Mouse (Mus musculus) lung, embryonic 14.5 days (tissue): Measurements from ENCODE around the gene Cnot10. TPM values are rescaled to one million over a fixed set of nuclear protein-coding genes. Genes with fewer than 3 reads are reported as not detected.
"Not testable (repeated sequence)": the region's sequence is repeated elsewhere in the genome, so short reads cannot be mapped to it uniquely, and the experiment has no call there.

ENCODE experiments used
- ATAC-seq: fragments of 200-750 bp; cut with Nextera tagmentation; 2 replicates; pipeline ENCODE4 v1.8.0; 2017; ENCODE audit warnings: mild to moderate bottlenecking, moderate TSS enrichment, moderate library complexity; ENCODE audit not compliant: insufficient read depth
- DNase-seq: peaks from one replicate; pipeline ENCODE4 v3.0.0-alpha.2; 2015
- H3K27ac ChIP-seq: fragments of 300-500 bp; sonication (generic); 2 replicates; pipeline ENCODE4 v1.5.1; 2014; ENCODE audit warnings: low read depth, mild to moderate bottlenecking, moderate library complexity
- H3K27me3 ChIP-seq: fragments of 300-500 bp; sonication (generic); 2 replicates; pipeline ENCODE4 v1.6.1; 2014; ENCODE audit warnings: low read length, control low read depth; ENCODE audit not compliant: insufficient read depth
- H3K36me3 ChIP-seq: fragments of 300-500 bp; sonication (generic); 2 replicates; pipeline ENCODE4 v1.6.1; 2014; ENCODE audit warnings: control low read depth; ENCODE audit not compliant: insufficient read depth
- H3K4me1 ChIP-seq: fragments of 300-500 bp; sonication (generic); 2 replicates; pipeline ENCODE4 v1.6.1; 2014; ENCODE audit warnings: antibody characterized with exemption, control low read depth; ENCODE audit not compliant: insufficient read depth
- H3K4me2 ChIP-seq: fragments of 300-500 bp; sonication (generic); 2 replicates; pipeline ENCODE4 v1.6.1; 2014; ENCODE audit warnings: mild to moderate bottlenecking
- H3K4me3 ChIP-seq: fragments of 300-500 bp; sonication (generic); 2 replicates; pipeline ENCODE4 v1.5.1; 2014; ENCODE audit warnings: low read depth, low read length
- H3K9ac ChIP-seq: fragments of 300-500 bp; sonication (generic); 2 replicates; pipeline ENCODE4 v1.6.1; 2014
- H3K9me3 ChIP-seq: fragments of 300-500 bp; sonication (generic); 2 replicates; pipeline ENCODE4 v1.6.1; 2016; ENCODE audit warnings: low read depth, low read length, control low read depth
- CTCF ChIP-seq: IDR thresholded peaks from 2 replicates; pipeline ENCODE4 v1.5.1; 2016; ENCODE audit warnings: antibody characterized with exemption, low read depth
- WGBS: fragments of 180-500 bp; shearing (Covaris S2); extraction: QIAGEN DNeasy Blood & Tissue Kit; methylation state at CpG from one replicate; pipeline ENCODE4 v1.1.7; 2014; 5-methylcytosine and 5-hydroxymethylcytosine counted together
- polyA plus RNA-seq: library from polyadenylated mRNA; unstranded; fragments of >200 nt; fragmentation: Nextera tagmentation; extraction: Ambion mirVana; gene quantifications from 2 replicates; pipeline ENCODE4 v1.2.1, GENCODE M21; 2014

The Cnot10 gene
- polyA plus RNA-seq, 1 experiment from 2014 or later, result 66.6 TPM

- Histone ChIP-seq H3K9ac (no peak overlapping the region), H3K27ac (no peak overlapping the region), H3K36me3 (no peaks in the 10 kb centered on the region), H3K4me2 (no peak overlapping the region), H3K9me3 (no peaks in the 10 kb centered on the region), H3K4me3 (no peak overlapping the region), H3K4me1 (no peaks in the 10 kb centered on the region), H3K27me3 (0 out of 2 replicates have a peak, but pooled peaks cover 2% of the 10 kb centered on the region)
- ATAC-seq, result no peak
- 49% methylated on average over 21 of the region's 21 CpGs for WGBS
- DNase-seq, result no peak
- no peak for TF ChIP-seq CTCF
Observed at GRCm38 (mm10) chr9:114650938-114651634, 11.1 kb upstream of the Cnot10 start.

- Histone ChIP-seq H3K9me3 (no peaks in the 10 kb centered on the region), H3K4me1 (no peaks in the 10 kb centered on the region), H3K27ac (no peak overlapping the region), H3K27me3 (0 out of 2 replicates have a peak, but pooled peaks cover 2% of the 10 kb centered on the region), H3K9ac (no peak overlapping the region), H3K4me3 (no peak overlapping the region), H3K36me3 (no peaks in the 10 kb centered on the region), H3K4me2 (no peak overlapping the region)
- 54% methylated on average over 5 of the region's 5 CpGs for WGBS
- DNase-seq (no peak), ATAC-seq (no peak)
- TF ChIP-seq CTCF, result no peak
Observed at GRCm38 (mm10) chr9:114649371-114649770, 9.4 kb upstream of the Cnot10 start.

GRCm38 (mm10) chr9:114648472-114648871, 8.5 kb upstream of the Cnot10 start:
- not testable (repeated sequence) for H3K4me1 ChIP-seq, H3K4me2 ChIP-seq, H3K36me3 ChIP-seq, H3K27ac ChIP-seq, H3K27me3 ChIP-seq, ATAC-seq, H3K4me3 ChIP-seq, H3K9ac ChIP-seq, H3K9me3 ChIP-seq
- 50% methylated on average over 8 of the region's 9 CpGs for WGBS
- peak; percentile 72 for DNase-seq
- peak; percentile 68 for TF ChIP-seq CTCF

DNA sequence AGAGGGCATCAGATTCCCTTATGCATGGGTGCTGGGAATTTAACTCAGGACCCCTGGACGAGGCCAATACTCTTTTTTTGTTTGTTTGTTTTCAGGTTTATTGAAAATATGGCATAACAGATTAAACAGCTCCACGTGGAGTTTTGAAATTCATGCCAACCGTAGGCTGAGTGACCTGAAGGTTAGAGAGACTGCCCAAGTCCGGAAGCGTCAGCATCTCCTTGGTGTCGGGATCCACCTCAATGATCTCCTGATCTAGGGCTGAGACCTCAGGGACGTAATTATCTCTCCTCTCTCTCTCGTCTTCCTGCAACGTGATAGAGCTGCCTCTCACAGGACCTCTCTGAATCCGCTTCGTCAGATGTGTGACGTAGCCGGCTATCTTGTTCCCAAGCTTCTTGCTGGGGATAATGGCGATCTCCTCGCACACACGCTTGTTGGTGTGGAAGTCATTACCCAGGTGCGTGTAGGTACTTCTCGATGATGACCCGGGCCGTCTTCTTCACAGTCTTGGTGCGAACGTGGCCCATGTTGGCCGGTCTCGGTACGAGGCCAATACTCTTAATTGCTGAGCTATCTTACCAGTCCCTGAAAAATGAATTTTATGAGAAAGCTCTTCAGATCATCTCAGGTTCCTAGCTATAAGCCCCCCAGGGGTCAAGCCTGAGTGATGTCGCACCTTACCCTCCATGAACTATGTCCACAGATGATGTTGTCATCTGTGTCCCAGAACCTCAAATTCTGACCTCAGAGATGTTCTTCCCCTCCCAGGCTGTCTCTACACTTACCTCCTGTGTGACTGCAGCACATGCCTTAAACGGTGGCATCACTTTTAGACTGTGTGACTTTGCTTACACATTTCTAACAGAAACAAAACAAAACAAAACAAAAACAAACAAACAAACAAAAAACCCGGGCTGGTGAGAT, 7.8 kb upstream of the Cnot10 start:
- no peak overlapping the region for H3K4me2 ChIP-seq
- ATAC-seq (no peak; the same call in 1 of the 2 replicates), DNase-seq (no peak)
- 76% methylated on average over 28 of the region's 28 CpGs for WGBS
- 0 out of 2 replicates have a peak, but pooled peaks have one; percentile 4 for TF ChIP-seq CTCF
- no peak overlapping the region for H3K27ac ChIP-seq
- H3K9me3 ChIP-seq, result no peaks in the 10 kb centered on the region
- no peak overlapping the region for H3K9ac ChIP-seq
- H3K4me3 ChIP-seq, result no peak overlapping the region
- H3K27me3 ChIP-seq, result peaks cover 7% of the 10 kb centered on the region; the same call in 1 of the 2 replicates
- no peaks in the 10 kb centered on the region for H3K36me3 ChIP-seq
- no peaks in the 10 kb centered on the region for H3K4me1 ChIP-seq

DNA sequence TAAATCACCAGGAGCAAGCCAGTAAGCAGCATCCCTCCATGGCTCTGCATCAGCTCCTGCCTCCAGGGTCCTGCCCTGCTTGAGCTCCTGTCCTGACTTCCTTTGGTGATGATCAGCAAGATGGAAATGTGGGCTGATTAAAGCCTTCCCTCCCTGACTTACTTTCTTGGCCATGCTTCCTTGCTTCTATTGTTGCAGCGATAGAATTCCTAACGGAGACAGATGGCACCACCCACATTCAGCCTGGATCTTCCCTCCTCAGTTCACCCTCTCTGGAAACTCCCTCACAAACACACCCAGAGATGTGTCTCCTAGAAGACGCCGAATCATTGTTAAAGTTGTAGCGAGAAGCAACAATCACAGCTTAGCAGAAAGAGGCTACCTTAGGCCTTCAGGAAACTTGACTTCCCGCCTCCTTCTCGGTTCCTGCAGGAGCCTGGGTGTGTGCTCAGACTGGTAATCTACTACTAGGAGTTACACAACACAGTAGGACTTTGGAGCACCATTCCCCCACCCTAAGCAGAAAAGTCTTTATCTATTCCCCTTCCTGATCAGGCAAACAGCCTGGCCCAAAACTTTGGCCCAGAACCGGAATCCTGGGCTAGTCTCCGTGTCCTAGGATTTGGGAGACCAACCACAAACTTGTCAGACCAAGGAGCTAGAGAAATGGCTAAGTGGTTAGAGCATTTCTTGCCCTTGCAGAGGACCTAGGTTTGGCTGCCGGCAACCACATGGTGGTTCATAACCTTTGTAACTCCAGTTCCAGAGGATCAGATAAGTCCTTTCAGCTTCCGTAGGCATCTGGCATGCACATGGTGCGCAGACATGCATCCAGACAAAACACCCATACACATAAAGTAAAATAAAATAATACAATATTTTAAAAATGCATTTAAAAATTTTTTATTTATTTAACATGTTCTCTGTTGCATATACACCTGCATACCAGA, 6.8 kb upstream of the Cnot10 start:
- Histone ChIP-seq H3K36me3 (no peaks in the 10 kb centered on the region), H3K9me3 (no peaks in the 10 kb centered on the region), H3K4me3 (no peak overlapping the region), H3K4me2 (no peak overlapping the region), H3K4me1 (no peaks in the 10 kb centered on the region), H3K27ac (no peak overlapping the region), H3K9ac (no peak overlapping the region), H3K27me3 (peaks cover 7% of the 10 kb centered on the region; the same call in 1 of the 2 replicates)
- 83% methylated on average over 12 of the region's 12 CpGs for WGBS
- no peak for ATAC-seq
- no peak for DNase-seq
- no peak; the same call in 1 of the 2 replicates for TF ChIP-seq CTCF

DNA sequence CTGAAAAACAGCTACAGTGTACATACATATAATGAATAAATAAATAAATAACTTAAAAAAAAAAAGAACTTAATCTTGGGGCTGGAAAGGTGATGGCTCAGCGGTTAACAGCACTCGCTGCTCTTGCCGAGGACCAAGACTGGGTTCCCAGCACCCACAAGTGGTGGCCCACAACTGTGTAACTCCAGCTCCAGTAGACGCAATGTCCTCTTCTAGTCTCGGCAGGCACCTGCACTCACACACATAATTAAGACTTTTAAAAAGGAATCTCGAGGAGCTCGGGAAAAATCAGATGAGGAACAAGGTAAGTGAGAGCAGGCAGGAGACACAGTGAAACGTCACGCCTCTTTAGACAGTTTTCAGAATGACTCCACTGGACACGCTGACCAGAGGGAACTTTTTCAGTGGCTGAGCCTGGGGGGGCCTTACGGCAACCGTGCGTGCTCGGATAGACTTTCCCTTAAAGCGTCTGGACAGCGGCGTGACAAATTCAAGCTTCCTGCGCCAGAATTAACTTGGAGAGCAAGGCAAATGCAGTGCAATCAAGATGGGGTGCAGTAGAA, 717 bp downstream of the Cnot10 start:
- Histone ChIP-seq H3K9me3 (no peaks in the 10 kb centered on the region), H3K4me1 (no peaks in the 10 kb centered on the region), H3K36me3 (0 out of 2 replicates have a peak, but pooled peaks cover 6% of the 10 kb centered on the region), H3K27me3 (peaks cover 5% of the 10 kb centered on the region; the same call in 1 of the 2 replicates), H3K4me2 (peak overlapping the region; percentile 85), H3K4me3 (peak overlapping the region; percentile 84), H3K9ac (peak overlapping the region; percentile 73), H3K27ac (peak overlapping the region; percentile 87)
- DNase-seq (peak; percentile 19), ATAC-seq (no peak)
- peak; percentile 0; the same call in 1 of the 2 replicates for TF ChIP-seq CTCF
- 11% methylated on average over 18 of the region's 18 CpGs for WGBS
